Mouse (Mus musculus): ENCODE data around the gene Tex50.
"Not testable (repeated sequence)": the region's sequence is repeated elsewhere in the genome, so short reads cannot be mapped to it uniquely, and the experiment has no call there.

Gene Tex50

DNA sequence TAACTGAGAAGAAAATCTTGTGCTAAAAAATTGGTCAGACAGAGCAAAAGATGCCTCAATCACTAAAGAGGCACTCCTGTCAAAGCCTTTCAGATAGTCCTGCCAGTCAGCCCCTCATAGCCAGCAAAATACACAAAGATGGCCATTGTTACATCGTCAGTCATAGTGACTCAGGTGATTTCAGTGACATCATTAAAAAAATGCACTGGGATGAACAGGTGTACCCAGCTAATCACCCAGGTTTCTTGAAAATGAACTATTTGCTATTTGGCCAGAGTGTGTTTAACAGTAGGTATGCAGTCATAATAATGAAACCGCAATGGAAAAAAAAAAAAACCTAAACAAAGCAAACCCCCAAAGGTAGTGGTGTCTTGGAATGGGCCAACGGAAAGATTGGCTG is at the start of gene Tex50:
Gene Tex50 (minus strand): TSS at position 101 of the 400 bp plus-strand sequence.
- DNase-seq (ENCODE audit: low read depth): no peak

DNA sequence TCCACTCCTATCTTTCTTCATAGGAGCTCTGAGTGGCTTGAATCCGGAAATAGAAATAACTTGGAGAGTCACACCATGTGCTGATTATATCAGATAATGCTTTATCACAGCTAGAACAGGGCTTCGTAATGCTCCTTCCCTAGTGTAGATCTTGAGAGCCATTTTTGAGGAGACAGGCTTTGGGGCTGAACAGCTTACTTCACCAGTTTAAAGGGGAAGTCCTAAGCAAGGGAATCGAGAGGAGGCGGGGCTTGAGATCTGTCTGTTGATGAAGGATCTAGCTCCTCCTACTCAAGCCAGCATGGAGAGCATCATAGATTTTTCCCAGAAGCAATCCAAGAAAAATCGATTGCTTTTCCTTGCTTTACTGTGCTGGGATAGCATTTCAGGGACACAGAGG is 40.7 kb upstream of the Tex50 start:
- no peak for DNase-seq (ENCODE audit: low read depth)

DNA sequence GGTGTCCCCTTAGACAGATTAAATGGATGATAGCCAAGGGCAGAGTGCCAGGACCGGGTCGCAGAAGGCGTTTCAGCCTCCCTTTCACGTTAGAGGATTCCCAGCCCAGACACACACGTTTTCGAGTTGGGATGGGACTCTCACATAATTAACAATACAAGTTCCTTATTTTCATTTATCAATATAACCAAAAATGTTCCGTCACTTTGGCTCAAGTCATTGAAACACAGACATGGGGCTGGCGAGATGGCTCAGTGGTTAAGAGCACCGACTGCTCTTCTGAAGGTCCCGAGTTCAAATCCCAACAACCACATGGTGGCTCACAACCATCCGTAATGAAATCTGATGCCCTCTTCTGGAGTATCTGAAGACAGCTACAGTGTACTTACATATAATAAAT is 37.2 kb upstream of the Tex50 start:
- not testable (repeated sequence) for DNase-seq (ENCODE audit: low read depth)

DNA sequence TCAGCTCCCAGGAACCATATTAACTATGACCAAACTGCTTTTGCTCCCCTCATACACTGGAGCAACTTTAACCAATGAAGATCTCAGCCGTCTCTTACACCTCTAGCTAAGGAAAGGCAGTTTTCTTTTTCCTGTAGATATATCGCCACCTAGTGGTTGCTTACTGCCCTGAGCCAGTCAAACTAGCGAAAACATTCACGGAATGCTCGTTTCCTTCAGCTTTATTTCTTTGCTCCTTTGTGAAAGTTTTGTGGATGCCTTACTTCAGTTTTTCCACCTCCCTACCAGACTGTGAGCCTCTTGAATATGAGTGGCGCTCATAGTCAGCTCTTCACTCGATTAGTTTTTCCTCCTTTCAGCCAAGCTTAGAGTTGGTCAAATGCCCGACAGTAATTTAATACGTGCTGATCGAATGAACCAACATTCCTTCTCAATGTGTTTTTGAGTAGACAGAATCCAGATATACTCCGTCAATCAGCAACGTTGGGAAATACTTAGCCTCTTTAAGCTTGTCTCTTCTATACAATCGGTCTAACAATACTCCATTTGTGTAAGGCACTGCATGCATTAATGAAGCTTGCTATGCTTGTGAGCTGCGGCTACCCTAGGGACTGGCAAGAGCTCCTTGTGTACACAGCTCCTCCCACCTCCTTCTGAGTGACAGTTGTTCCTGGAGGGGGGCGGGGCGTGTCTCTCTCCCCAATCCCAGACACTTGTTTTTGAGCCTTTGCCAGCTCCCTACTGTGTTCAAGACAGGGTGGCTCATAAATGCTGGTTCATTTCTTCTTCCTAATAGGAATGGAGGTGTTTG is 36.6 kb upstream of the Tex50 start:
- DNase-seq (ENCODE audit: low read depth): peak; percentile 77

DNA sequence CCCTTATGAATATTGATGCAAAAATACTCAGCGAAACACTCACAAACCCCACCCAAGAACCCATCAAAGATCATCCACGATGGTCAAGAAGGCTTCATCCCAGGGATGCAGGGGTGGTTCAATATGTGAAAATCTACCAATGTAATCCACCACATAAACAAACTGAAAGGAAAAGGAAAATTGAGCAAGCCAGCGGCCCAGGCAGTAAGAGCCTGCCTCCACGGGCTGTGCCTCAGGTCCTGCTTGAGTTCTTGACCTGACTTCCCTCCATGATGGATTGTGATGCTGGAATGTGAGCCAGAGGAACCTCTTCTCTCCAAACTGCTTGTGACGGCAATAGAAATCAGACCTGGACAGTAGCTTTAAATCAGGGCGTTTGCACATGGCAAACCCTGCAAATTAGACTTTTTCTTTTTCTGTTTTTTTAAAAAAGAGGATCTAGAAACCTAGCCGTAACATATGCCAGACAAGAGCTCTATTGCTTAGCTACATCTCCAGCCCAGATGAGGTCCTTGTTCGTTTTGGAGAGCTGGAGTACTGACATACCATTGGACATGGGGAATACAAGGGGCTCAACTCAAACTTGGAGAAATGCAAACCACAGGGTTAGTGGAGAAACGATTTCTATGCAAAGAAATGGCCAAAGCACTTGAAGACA is 31.3 kb upstream of the Tex50 start:
- no peak for DNase-seq (ENCODE audit: low read depth)

DNA sequence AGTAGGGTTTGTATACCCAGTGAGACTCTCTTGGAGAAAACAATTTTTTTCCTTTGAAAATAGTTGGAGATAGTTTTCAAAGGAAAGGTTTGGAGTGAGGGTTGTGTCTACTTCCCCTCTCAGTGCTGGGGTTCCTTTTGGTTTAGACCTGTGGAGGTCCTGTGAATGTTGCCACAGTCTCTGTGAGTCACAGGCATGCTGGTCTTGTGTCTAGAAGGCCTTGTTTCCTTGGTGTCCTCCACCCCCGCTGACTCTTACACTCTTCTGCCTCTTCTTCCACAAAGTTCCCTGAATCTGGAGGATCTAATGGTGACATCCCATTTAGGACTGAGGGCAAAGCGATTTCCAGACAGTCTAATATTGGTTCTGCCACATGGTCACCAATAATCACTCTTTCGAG is 26.3 kb upstream of the Tex50 start:
- no peak for DNase-seq (ENCODE audit: low read depth)

DNA sequence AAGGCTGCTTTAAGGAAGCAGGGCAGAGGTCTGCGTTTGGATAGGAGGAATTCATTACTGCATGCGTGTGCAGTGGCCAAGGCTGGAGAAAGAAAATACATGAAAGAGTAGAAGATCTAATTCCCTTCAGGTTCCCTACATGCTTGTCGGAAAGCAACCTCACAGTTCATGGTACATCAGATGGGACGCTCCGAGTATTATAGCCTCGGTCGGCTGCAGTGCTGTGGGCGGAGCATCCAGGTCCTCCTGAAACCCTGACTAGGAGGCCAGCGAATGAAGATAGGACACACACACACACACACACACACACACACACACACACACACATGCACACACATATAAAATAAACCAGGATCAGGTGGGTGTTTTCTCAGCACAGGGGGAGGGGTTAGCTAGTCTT is 24.6 kb upstream of the Tex50 start:
- no peak for DNase-seq (ENCODE audit: low read depth)

DNA sequence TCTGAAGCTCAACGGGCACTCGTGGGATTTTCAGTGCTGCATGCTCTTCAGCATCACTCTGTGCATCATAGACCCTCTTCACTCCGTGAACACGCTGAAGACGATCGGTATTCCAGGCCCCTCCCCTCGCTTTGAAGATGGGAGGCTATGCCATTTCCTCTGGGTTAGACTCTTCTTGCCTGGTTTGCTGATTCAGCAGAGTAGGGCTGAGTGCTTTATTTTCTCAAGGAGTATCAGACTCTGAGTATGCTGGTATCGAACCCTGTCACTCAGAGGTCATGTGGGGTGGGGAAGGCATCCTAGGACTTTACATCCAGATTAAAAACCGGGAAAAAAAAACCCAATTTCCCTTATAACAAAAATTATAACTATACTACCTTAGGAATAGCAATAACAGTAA is 23.3 kb upstream of the Tex50 start:
- DNase-seq (ENCODE audit: low read depth): no peak

DNA sequence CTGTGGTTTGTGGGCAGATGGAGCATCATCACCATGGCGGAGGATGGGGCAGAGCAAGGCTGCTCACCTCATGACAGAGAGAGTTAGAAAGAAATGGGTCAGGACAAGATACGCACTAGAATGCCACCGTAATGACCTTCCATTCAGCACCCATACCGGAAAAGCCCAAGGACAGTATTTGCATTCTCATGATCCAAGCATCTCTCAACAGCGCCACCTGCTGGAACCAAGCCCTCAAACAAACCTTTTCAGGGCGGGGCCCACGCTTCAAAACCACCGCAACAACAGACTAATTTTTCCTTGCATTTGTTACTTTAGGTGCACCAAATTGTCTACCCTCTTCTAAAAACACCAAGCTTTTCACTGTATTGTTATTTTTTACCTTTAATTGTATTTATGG is 21.6 kb upstream of the Tex50 start:
- no peak for DNase-seq (ENCODE audit: low read depth)

DNA sequence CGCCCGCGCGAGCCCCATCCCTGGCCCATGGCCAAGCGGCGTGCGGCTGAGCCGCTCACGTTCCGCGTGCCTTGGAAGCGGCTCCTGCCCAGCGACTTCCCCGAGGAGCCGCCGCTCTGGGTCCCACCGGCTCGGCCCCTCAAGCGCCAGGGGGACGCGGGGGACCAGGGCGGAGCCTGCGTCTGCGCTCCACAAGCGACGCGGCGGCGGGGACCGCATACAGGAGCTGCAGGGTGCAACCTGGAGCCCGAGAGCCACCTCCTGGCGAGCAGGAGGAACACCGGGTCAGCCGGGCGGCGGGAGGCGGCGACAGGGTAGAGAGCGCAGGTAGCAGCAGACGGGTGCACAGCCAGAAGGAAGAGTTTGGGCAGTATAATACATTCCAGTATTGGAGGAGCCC is 11.5 kb upstream of the Tex50 start:
- DNase-seq (ENCODE audit: low read depth): no peak

DNA sequence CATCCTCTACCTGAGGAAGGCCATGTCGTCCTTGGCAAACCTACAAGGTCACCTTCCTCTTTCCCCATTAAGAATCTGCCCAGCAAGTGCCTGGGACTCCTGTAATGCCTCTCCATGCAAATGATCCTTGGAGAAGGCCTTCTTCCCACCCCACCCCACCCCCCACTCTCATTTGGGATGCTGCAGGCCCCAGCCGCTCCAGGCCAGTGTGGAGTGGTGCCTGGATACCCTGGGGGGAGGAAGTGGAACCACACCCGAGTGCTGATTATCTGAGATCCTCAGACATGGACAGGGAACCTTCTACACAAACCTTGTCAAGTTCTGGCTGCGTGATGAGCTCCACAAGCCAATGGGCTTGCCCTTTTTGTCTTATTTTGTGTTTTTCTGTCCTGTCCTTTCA is 1.2 kb upstream of the Tex50 start:
- DNase-seq (ENCODE audit: low read depth): no peak

DNA sequence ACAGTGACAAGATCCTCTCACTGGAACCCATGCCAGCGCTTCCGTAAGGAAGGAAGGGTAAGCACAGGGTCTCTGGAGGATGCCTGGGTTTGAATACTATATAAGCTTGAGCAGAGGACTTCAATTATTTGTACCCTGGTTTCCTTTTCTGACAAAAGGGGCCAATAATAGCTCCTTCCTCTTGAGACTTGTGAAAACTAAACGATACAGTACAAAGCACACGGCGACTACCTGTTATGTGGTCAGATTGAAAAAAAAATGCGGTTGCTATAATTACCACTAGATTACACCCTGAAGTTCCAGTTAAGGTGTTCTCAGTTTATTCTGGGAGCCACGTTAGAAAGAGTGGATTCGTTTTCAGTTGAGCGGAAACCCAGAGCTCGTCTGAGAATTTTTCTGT is 2.6 kb downstream of the Tex50 start:
- no peak for DNase-seq (ENCODE audit: low read depth)

DNA sequence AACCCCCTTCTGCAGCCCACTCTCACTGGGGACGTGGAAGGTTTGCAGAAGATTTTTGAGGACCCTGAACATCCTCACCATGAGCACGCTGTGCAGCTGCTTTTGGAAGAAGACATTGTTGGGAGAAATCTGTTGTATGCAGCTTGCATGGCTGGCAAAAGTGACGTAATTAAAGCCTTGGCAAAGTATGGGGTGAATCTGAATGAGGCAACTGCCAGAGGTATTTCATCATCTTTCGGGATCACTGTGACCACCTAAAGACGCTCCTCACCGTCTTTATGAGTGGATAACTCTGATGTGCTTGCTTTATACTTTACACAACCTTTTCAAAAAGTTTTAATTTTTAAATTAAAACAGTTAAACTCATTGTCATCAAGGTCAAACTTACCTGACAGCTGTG is 8.0 kb downstream of the Tex50 start:
- no peak for DNase-seq (ENCODE audit: low read depth)

DNA sequence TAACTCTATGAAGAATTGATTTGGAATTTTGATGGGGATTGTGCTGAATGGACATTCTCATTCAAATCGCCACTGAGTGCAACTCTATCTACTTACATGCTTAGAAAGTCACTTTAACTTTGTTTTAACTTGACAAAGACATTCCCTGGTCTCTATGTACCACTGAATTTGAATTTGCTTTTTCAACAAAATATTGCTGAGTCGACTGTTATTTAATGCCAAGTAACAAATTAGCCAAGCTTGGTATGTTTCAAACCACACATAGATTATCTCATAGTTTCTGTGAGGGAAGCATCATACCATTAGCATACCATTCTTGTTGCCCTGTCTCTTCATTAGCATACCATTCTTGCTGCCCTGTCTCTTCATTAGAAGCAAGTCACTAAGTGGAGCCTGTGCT is 11.2 kb downstream of the Tex50 start:
- no peak for DNase-seq (ENCODE audit: low read depth)

DNA sequence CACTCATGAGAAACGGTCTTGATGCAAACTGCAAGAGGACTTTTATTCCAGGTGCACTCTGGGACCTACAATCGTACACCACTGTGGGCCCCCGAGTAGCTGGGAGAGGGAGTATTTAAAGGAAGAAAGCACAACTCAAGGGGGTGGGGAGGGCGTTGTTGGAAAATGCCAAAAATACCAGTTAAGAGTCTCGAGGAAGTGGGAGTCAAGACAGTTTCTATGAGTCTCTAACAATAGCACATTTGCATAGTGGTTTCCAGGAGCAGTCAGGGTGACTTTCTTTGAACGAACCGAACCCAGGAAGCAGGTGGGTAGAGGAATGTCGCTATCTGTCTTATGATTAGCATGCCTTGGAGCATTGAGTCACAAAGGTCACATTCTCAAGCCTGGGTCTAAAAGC is 13.5 kb downstream of the Tex50 start:
- DNase-seq (ENCODE audit: low read depth): not testable (repeated sequence)

DNA sequence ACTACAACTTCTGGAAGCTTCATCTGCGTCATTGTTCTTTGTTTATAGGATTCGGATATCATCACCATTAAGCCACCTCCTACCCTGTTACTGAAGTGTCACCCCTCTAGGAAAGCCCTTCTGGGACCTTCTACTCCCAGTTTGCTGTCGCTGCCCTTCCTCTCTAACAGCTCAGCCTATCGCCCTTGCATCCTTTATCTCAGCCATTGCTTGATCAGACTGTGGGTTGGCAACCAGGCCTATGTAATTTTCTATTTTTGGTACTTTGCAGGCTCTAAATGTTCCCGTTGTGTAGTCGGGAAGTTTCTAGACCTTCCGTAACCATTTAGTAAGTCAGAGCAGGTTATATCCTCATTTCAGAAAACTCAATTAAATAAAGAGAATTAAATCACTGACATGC is 15.9 kb downstream of the Tex50 start:
- DNase-seq (ENCODE audit: low read depth): no peak

DNA sequence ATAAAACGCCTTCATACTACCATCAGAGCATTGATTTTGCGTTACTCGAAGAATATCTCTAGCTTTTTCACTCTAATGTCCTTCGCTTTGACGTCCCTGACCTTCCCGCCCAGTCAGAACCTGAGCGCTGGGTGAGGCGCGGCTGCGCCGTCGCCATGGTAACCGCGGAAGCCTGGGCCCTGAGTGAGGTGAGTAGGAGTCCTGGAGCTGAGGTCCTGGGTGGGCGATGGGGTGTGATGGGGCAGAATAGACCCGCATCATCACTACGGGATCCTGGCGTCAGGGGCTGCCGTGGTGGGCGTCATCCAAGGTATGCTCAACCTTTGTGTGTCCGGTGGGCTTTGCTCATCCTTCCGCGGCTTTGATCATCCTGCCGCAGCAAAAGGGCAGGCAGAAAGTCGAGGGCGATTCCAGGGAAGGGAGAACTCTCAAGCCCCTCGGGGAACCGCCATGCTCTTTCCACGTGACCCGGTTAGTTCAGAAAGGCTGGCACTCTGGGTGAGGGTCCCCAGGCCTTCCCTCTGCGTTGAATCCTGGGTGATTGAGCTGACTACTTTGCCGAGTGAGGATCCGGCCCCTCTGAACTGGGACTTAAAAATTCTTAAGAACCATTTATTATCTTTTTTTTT is 16.5 kb downstream of the Tex50 start, which contains the start of gene Ankrd45:
Gene Ankrd45 (plus strand): TSS at position 161 of the 629 bp plus-strand sequence.
- DNase-seq (ENCODE audit: low read depth): no peak

DNA sequence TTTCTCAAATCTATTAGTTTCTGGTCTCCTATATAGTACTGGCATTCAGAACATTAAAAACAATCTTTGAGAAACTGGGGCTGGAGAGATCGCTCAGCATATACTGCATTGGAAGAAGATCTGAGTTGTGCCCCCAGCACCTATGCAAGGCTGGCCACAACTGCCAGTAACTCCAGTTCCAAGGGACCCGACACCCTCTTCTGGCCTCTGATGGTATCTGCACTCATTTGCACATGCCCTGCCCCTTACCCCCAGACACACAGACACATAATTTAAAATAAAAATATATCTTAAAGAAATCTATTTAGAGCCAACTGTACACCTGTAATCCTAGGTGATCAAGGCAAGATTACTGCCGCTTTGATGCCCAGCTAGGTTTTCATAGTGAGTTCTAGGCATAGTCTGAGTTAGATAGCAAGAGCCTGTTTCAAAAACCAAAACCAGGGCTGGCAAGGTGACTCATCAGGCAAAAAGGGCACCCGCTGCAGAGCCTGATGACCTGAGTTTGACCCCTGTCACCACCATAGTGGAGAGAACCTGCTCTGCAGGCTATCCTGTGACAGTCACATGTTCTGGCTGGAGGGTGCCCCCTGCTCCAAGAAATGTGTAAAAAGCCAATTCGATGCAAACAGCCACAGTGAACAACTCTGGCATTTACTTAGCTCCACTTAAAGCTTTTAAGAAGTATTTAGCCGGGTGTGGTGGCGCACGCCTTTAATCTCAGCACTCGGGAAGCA is 18.9 kb downstream of the Tex50 start:
- DNase-seq (ENCODE audit: low read depth): no peak

DNA sequence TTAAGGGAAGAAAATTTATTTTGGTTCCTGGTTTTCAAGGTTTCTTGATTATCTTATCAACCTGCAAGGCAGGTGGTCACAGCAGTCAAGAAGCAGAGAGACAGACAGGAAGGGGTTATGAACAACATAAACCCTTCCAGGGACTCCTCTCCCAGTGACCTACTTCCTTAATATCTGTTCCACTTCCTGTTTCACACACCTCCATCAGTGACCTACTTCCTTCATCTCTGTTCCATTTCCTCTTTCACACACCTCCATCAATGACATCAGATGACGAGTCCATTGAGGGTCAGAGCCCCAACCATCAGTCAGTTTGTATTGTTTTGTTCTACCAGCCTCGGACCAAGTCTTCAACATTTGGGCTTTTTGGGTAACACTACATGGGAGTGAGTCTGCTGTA is 19.6 kb downstream of the Tex50 start:
- DNase-seq (ENCODE audit: low read depth): no peak

DNA sequence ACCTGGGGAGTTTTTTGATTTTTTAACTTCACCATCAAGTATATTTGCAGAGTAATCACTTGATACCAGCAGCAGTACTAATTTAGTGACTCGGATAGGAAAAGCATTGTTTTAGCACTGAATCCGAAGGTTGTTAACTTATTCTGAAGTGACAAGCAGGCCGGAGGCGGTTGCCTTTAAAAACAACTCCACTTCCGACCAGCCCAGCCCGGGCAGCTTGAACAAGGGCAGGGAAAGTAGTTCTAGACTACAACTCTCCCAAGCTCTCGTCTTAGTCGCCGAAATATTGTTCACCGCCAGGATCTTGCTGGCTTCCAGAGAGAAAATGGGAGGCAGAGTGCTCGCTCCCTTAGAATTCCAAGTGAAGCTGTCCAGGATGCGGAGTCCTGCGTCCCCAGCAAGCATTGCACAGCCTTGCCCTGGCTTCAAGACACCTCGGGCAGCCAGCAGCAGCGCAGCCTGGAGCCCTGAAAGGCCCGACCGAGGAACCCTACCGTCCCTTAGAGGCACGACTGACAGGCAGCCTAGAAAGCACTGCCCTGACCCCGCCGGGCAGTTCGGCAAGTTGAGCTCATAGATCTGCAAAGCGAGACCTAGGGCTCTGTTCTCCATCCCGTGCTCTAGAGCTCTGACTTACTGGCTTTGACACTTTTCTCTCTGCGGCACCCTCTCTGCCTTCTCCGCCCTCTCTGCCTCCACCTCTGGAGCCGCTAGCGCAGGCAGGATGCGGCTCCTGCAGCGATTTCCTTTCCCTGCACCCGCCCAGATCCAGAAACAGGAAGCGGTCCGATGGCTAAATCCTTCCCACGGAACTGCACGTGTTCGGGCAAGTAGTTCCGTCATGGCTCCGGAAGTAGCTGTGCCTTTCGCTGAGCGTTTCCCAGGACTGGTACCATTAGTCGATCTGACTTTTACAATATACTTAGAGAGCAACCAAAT is 28.1 kb downstream of the Tex50 start, which contains the start of gene Klhl20:
Gene Klhl20 (minus strand): TSS at position 786 of the 939 bp plus-strand sequence.
- peak; percentile 92 for DNase-seq (ENCODE audit: low read depth)

DNA sequence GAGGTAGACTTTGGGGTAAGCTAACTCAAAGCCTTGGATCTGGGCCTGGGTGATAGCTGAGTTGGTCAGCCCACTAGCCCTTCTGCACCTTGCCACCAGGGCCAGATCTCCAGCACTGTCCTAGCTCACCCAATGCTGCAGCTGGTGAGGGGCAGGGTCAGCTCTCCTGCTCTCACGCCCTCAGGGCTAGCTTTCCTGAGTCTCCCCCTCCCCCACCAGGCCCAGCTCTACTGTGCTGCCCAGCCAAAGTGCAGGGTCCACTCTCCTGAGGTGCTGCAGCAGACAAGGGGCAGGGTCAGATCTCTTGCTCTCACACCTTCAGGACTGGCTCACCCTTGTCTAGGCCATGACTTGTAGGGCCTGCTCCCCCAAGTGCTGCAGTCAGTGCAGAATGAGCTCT is 32.7 kb downstream of the Tex50 start:
- no peak for DNase-seq (ENCODE audit: low read depth)

All from fibroblast of lung, adult 2 months (primary cell).